Mouse (Mus musculus) granulocyte monocyte progenitor cell, adult 5-6 weeks (primary cell): Measurements from ENCODE around the gene Gm21541. TPM values are rescaled to one million over a fixed set of nuclear protein-coding genes. Genes with fewer than 3 reads are reported as not detected.
"Not testable (repeated sequence)": the region's sequence is repeated elsewhere in the genome, so short reads cannot be mapped to it uniquely, and the experiment has no call there.

Source experiments
- ATAC-seq: replicated peaks from 2 replicates; pipeline ENCODE4 v1.8.0; 2016; ENCODE audit warnings: mild to moderate bottlenecking, moderate TSS enrichment, inconsistent platforms; ENCODE audit not compliant: poor library complexity, severe bottlenecking
- total RNA-seq, 2 experiments: library from RNA; stranded (forward) in 1 of 2; stranded (reverse) in 1 of 2; fragments of 200-712, 200-1000 nt in 1 of 2; fragments of >200 nt in 1 of 2; fragmentation: Nextera tagmentation in 1 of 2; gene quantifications; 2 replicates each; pipeline ENCODE4 v1.2.3; 2014 to 2017

Gm21541 gene
- total RNA-seq (2014; fragmentation: Nextera tagmentation) (not detected in 2 replicates), total RNA-seq (2017) (not detected in 2 replicates)

DNA sequence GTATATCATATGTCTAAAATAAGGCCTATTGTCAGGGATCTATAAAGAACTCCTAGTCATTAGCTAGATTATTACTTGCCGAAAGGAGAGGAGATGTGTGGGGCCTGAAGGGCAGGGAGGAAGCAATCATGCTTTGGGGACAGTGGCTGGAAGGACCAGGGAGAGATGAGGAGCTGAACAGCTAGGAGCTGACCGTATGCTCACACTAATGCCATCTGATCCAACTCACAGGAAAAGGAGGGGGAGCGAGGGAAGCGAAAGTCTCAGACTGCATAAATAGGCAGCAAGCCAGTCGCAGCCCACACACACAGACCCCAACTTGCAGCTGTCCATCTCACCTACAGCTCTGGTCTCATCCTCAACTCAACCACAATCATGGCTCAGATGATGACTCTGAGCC lies at the start of gene Gm21541:
Gene Gm21541 (plus strand): TSS at position 301 of the 400 bp plus-strand sequence.
- not testable (repeated sequence) for ATAC-seq

DNA sequence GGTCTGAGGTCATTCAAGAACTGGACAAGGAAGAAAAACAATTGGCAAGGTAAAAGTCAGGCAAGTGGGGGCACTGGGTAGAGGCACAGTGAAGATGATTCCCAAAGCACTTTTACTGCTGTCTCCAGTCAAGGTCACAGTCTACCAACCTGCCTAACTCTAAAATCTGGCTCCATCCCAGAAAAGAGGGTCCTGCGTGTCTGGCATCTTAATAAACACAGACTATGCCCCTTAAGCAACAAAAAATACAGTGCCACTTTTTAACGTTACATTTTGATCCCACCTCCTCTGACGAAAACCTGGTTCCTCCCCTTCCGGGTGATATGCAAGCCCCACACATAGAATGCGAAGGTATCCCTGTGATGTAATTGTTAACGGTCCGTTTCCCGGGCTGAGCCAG lies 37.9 kb downstream of the Gm21541 start, which contains the start of gene Gm20878:
Gene Gm20878 (plus strand): TSS at position 301 of the 400 bp plus-strand sequence.
- not testable (repeated sequence) for ATAC-seq

Other genes with a start within 250 kb of the Gm21541 start
- not detected in 2 replicates for gene Cntfr, start 206.5 kb upstream of the Gm21541 start, total RNA-seq (2014; fragmentation: Nextera tagmentation)
- gene Cntfr, start 206.5 kb upstream of the Gm21541 start, total RNA-seq (2017): not detected in 2 replicates
- gene Il11ra1, start 203.6 kb upstream of the Gm21541 start, total RNA-seq (2014; fragmentation: Nextera tagmentation): 66.9 and 71.4 TPM in 2 replicates
- gene Il11ra1, start 203.6 kb upstream of the Gm21541 start, total RNA-seq (2017): 102 and 103 TPM in 2 replicates
- gene Rpp25l, start 190.1 kb upstream of the Gm21541 start, total RNA-seq (2014; fragmentation: Nextera tagmentation): 23.0 and 45.3 TPM in 2 replicates
- gene Rpp25l, start 190.1 kb upstream of the Gm21541 start, total RNA-seq (2017): 15.0 and 20.1 TPM in 2 replicates
- gene Dctn3, start 180.4 kb upstream of the Gm21541 start, total RNA-seq (2014; fragmentation: Nextera tagmentation): 56.6 and 61.4 TPM in 2 replicates
- 45.6 and 72.8 TPM in 2 replicates for gene Dctn3, start 180.4 kb upstream of the Gm21541 start, total RNA-seq (2017)
- not detected in 2 replicates for gene Arid3c, start 172.5 kb upstream of the Gm21541 start, total RNA-seq (2014; fragmentation: Nextera tagmentation)
- not detected in 2 replicates for gene Arid3c, start 172.5 kb upstream of the Gm21541 start, total RNA-seq (2017)
- 26.7 and 27.2 TPM in 2 replicates for gene Galt, start 148.4 kb upstream of the Gm21541 start, total RNA-seq (2014; fragmentation: Nextera tagmentation)
- 33.0 and 39.2 TPM in 2 replicates for gene Galt, start 148.4 kb upstream of the Gm21541 start, total RNA-seq (2017)
- gene Sigmar1, start 147.5 kb upstream of the Gm21541 start, total RNA-seq (2014; fragmentation: Nextera tagmentation): 46.7 and 68.6 TPM in 2 replicates
- gene Sigmar1, start 147.5 kb upstream of the Gm21541 start, total RNA-seq (2017): 32.9 and 59.9 TPM in 2 replicates
- 25.1 and 25.6 TPM in 2 replicates for gene Ccl27a, start 129.4 kb upstream of the Gm21541 start, total RNA-seq (2014; fragmentation: Nextera tagmentation)
- 5.4 and 10.3 TPM in 2 replicates for gene Ccl27a, start 129.4 kb upstream of the Gm21541 start, total RNA-seq (2017)
- 1.8 TPM in 1 of 2 replicates, not detected in the other for gene Gm20878, start 38.0 kb downstream of the Gm21541 start, total RNA-seq (2014; fragmentation: Nextera tagmentation)
- 0.21 and 0.82 TPM in 2 replicates for gene Gm20878, start 38.0 kb downstream of the Gm21541 start, total RNA-seq (2017)
- 0.15 TPM in 1 of 2 replicates, not detected in the other for gene Fam205a4, start 62.4 kb downstream of the Gm21541 start, total RNA-seq (2014; fragmentation: Nextera tagmentation)
- not detected in 2 replicates for gene Fam205a4, start 62.4 kb downstream of the Gm21541 start, total RNA-seq (2017)
- 0.70 TPM in 1 of 2 replicates, not detected in the other for gene Gm21093, start 131.1 kb downstream of the Gm21541 start, total RNA-seq (2014; fragmentation: Nextera tagmentation)
- gene Gm21093, start 131.1 kb downstream of the Gm21541 start, total RNA-seq (2017): 0.17 and 0.72 TPM in 2 replicates
- not detected in 2 replicates for gene Gm3893, start 187.6 kb downstream of the Gm21541 start, total RNA-seq (2014; fragmentation: Nextera tagmentation)
- gene Gm3893, start 187.6 kb downstream of the Gm21541 start, total RNA-seq (2017): not detected in 2 replicates
- not detected in 2 replicates for gene Gm13304, start 211.2 kb downstream of the Gm21541 start, total RNA-seq (2014; fragmentation: Nextera tagmentation)
- not detected in 2 replicates for gene Gm13304, start 211.2 kb downstream of the Gm21541 start, total RNA-seq (2017)
- not detected in 2 replicates for gene Gm13306, start 249.8 kb downstream of the Gm21541 start, total RNA-seq (2014; fragmentation: Nextera tagmentation)
- gene Gm13306, start 249.8 kb downstream of the Gm21541 start, total RNA-seq (2017): not detected in 2 replicates